Mouse (Mus musculus): Measurements from ENCODE around the gene Tspan5.

The Tspan5 gene

DNA sequence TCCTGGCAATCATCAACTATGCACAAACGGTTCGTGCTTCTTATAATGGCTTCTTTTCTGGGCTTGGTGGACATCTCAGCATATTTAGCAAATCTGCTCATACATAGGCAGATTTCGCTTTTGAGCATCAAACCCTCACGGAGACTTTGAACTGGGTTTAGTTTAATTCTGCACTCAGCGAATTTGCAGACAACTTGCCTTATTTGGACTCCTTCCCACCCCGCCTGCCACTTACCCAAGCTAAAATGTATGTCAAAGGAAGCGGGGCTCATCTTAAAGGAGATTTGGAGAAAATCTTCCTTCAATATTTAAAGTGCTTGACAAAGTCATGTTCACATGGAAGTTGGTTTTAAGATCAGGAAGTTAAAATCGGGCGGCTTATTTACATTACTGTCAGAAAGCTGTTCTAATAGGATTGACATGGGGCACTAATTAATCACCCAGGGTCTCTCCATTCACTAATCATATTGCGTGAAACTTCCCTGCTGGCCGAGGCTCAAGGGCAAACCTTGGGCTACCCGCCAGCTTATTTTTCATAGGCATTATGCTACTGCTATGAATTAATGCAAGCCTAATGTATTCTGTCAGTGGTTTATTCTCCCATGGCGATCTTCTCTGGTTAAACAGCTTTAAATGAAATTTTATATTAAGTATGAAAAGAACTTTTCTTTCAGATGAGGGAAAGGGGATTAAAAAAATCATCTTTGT is 111.1 kb downstream of the Tspan5 start:
- DNase-seq, result no peak

DNA sequence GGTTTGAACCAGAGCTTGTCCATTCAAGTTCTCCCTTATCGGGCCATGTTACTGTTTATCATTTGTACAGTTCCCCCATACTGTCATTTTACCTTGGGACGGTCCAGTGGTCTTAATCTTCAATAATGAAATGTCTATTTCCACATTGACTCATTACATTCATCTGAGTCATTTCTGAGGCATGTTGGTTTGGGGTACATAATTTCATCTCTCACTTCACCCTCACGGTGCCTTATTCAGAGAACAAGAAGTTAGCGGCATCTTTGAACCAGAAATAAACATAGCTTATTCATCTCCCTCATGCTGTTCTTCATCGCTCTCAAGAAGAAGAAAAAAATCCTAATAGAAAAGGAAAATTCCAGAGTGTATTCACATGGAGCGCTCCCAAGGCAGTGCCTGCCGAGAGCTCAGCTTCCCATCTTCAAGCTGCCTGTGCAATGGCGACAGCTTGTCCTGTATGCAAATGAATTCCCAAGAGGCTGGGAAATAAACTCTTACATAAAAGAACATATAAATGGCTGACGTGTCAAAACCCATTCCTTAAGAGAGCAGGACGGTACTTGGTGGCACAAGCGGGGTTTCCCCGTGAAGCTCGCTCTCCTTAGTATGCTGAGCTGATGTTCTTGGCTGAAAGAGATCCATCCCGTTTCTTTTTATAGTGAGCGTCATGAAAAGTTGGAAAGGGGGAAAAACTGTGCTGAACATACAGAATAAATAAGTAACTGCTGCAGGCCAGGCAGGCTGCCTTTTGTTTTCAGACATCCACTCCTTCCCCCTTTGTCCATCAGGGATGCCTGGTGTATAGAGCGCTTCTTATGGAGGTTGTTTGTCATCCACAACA is 112.2 kb downstream of the Tspan5 start:
- DNase-seq, result no peak

DNA sequence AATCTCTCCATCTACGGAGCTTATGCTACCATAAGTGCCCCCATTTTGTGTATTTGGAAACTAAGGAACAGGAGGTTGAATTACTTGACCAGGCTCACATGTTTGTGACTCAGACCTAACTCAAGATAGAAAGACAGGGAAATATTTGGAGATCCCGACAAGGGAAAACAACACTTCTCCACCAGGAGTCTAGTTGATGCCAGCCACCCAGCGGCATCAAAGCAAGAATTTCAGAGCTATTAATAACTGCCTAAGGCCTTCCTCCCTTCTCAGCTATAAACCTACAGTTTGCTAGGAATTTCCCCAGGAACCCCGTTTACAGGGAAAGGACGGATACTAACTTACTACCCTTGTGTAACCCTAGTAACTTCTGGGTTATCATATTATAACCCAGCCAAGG is 113.4 kb downstream of the Tspan5 start:
- DNase-seq, result no peak

DNA sequence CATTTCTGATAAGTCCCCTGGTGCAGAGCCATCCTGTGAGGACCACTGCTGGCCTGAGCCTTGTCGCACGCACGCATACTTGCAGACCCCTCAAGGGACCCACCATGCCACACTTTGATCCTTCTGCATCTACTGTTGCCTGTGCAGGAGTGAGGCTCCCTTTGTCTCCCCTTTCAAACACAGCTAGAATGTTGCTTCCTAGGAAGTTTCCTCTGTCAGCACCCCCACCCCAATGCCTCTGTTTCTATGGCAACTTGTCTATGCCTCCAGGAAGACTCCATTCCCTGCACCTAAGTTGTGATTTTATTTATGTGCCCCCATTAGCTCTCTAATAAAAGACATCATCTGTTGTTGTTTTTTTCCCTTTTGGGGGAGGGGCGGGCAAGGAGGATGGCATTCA is 115.0 kb downstream of the Tspan5 start:
- no peak for DNase-seq

DNA sequence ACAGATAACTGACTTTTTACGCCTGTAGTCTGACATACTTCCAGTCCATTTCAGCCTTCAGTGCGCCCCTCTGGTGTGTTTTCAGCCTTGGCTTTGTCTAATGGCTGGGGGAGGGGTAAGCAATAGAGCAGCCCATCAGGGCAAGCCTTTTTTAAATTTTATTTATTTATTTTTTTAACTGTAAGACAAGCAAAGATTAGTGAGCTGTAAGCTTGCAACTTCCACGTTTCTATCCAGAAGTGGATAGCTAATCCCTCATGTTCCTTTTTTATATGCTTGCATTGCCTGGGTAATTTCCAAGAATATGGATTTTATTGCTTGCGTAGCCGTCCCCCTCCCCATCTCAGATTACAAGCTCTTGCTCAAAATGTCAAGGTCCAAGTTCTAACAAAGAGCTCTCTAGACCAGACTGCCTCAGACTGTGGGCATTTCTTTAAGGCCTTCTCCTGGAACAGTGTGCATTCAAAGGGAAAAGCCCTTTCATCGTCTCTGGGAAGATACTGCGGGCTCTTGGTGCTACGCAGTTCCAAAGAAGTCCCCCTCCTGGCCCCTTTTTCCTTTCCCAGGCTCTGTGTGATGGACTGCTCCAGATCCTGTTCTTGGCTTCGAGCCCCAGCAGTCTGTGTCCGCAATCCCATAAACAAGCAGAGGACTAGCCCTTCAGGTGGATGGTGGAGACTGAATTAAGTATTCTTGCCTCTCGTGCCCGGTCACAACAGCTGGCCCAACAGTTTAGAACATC is 116.0 kb downstream of the Tspan5 start:
- DNase-seq, result no peak

DNA sequence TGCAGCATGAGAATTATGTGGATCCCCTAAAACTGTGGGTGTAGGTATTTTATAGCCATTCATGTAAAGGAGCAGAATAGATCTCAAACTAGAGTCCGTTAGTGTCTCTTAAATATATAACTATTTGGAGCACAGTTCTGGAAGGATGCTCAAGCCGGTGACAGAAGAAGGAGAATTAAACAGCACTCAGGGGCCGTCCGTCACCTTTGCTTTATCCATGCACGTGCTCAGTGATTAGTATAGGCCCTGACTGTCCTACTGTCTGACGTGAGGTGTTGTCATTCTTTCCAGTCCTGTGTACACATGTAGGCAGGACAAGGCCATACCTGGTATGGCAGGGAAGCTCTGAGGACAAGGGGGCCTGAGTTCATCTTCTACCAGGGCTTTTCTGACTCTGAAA is 116.7 kb downstream of the Tspan5 start:
- no peak for DNase-seq

DNA sequence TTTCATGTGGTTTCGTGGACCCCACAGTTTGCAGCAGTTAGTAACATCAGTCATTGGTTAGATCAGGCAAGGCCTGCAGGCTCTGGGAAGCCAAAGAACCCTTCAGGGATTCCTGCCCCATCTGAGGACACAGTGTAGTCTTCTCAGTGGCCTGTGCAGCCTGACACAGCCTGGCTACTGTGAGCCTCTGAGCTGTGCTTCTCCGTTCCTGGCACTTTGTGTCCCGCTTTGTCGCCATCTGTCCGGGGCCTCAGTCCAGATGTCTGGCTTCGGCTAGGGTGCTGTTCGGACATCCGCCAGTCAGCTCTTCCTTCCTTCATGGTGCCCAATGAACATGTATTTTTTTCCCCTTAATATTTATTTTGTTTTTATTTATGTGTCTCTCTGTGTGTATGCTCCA is 117.2 kb downstream of the Tspan5 start:
- no peak for DNase-seq

DNA sequence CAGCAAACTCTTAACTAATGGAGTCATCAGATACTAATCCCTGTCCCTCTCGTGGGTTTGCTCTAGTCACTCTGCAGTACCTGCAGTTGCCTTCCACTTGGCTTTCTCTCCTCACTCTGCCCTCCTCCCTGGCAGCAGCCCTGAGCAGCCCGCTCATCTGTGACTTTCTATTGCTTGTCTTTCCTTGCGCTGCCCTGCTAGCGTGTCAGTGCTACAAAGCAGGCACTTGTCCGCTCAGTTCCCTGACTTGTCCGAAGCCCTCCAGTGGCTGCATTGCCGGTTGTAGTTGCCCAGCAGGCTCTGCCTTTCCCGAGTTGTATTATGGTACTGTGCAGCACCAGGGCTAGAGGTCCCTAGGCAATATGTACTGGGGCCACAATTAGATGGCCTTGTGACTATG is 117.7 kb downstream of the Tspan5 start:
- DNase-seq, result peak; percentile 29

DNA sequence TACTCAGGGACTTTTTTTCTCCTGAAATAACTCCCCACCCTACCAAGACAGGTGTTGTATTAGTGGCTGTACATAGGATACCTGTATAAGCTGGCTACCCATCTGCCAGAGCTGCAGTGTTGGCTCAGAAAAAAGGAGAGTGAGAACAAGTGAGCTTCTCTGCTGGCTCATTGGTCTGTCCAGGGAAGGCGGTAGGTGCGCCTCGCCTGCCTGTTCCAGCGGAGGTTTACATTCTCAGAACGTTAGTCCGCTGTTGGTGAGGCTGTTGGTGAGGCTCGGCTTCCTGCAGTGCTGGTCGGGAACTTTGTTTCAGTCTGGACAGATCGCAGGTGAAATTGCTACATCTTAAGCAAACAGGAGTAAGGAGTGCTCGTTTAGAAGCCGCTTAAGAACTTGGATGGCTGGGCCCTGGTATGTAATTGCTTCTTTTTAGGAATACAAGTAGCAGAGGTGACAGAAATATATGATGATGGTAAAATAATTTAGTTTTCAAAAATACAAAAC is 118.3 kb downstream of the Tspan5 start:
- peak; percentile 21 for DNase-seq

DNA sequence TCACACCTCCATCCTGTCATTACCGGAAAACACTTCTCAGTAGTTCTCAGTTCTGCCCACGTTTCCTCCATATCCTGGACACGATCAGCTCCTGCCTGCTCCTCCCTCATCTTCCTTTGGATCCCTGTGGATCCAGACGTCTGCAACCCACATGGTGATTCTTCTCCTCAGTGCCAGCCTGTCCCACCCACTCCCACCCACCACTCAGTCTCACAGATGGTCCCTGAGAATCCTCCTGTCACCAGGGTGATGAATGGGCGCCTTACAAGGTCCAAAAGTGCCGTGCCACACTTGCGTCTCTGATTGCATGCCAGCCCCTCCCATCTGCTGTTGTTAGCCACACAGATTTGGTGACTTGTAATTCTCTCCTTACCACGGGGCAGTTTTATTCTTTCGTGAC is 119.0 kb downstream of the Tspan5 start:
- DNase-seq, result no peak

DNA sequence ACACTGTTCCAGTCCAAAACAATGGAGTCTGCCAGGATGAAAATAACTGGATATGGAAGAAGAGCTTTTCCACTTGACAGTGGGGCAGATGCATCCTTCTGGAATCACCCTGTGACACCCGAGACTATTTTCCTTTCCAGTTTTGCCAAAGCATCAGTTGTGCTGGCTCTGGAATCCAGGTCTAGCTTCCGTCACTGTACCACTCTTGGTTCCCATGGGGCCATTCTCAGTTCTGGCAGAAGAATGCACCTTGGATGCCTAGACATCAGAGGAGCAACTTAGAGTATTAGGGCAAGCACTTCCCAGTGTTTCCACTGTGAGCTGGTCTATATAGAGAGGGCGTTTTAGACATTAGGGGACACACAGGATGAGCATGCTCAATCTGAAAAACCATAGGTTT is 119.6 kb downstream of the Tspan5 start:
- no peak for DNase-seq

DNA sequence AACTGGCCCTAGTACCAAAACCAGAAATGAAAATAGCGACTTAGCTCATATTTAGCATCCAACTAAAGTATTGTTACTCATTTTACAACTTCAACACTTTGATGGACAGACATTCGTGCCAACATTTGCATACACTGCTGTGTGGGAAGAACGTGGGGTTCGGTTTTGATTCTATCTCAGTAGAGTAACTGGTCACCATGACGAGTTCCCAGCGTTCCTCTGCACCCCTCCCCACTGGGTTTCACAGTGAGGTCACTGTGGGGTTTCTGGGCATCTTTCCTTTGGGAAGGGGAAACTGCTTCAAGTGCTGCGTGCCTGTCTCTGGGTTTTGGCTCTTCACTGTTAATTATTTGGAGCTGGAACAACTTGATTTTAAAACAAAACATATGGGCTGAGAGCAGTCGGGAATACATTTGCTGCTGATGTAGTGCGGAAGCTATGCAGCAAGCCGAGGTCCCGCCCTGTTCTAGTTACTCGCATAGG is 122.2 kb downstream of the Tspan5 start:
- no peak for DNase-seq

DNA sequence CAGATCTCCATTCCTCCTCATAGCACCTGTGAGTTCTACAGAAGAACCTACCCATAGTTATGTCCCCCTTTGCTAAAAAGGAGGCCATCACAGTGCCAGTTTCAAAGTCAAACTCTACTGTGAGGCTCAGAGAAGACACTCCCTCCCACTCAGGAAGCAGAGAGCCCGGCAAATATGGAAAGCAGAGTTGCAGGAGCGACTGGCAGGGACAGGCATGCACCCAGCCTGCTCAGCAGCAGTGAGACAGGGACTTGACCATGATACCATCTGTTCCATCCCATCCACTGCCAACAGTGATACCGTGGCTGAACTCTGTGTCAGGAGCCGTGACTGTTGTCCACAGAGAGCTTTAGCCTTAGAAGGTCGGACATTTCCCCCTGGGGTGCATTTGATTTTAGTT is 123.3 kb downstream of the Tspan5 start:
- no peak for DNase-seq

DNA sequence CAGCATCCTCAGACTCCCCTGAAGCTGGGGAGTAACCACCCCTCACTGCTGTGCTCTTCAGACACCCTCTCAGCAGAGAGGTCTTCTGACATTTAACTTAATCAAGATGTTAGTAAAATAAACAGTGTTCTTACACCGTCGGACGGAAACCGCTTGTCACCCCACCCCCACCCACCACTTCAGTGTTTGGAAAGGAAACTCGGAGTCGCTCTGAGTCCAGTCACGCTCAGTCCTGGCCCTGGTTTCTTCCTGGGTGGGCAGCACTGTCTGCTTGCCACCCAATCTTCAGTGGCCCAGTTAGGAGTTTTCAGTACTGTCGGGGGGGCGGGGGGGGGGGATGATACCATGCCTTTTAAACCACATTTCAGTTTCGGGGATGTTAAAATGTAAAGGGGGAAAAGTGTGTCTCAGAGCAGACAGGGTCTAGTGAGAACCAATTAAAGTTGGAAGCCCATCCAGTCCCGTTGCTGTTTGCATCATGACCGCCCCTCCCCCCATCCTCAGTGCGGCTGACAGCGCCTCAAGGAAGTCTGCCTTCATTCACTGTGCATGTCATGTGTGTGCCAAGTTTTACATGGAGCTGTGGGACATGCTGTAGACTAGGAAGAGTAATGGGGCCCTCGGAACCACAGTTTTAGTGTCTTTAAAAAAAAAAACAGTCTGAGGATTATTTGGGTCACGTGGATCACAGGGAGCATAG is 125.3 kb downstream of the Tspan5 start:
- no peak for DNase-seq

DNA sequence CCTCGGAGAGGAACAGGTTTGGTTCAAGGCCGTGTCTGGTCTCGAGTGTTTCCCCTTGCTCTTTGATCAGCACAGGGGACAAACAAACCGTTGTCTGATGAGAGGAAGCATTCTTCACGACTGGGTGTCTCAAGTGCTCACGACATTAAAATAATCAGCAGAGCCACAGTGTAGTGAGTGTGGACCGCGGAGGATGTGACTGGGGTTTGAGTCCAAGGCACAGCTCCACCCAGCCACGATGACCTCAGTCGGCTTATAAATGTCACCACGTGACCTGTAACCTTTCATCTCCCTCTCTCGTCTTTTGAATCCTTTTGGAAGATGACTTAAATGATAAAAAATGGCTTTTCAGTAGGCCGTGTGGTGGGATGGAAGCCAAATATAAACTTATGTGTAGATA is 126.4 kb downstream of the Tspan5 start:
- no peak for DNase-seq

DNA sequence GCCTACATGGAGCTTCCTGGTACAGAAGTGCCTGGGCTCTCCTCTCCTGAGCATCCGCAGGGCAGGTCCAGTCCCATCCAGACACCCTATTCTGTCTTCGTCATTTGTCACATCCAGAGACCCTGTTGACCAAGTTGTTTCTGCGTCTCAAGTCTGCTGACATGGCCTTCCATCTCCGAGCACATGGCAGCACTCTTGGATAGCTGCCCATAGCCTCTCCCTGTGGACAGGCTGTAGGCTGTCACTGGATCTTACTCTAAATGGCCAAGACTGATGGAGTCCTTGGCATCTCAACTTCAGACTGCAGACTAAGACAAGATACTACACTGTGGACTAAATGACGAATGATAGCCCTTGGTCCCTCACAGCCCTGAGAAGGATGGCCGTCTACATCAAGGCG is 133.3 kb downstream of the Tspan5 start:
- no peak for DNase-seq

DNA sequence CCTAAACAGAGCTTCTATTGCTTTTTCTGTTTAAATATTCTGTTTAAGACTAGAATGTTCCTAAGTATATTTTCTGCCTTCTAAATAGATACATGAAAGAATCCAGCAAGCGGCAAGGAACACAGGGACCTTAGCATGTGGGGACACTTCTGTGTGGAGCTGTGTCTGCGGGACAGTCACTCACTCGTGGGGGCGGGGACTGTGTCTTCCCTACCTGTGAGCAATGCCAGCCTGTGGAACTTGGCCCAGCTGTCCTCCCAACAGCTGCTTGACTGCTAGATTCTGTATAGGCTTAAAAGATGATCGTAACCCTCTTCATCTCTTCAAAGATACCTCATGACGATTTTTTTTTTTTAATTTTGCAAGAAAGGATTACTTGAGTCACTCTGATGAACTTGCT is 133.9 kb downstream of the Tspan5 start:
- DNase-seq, result peak; percentile 69

DNA sequence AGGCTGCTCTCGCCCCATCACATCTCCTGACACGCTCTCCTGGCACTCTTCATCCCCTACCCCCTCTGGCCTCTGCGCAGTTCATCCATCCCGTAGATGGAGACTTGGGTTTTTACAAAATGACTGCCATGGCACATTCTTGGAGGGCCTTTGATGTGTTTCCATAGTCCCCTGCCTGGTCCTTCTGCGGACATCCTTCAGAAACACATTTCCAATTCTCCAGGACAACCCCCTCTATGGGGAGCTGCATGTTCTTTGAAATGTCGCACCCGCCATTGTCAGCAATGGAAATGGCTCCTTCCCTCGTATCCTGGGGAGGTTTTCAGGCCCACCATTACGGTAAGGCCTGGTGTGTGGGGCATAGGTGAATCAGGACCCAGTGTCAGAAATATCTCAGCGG is 134.4 kb downstream of the Tspan5 start:
- no peak for DNase-seq

DNA sequence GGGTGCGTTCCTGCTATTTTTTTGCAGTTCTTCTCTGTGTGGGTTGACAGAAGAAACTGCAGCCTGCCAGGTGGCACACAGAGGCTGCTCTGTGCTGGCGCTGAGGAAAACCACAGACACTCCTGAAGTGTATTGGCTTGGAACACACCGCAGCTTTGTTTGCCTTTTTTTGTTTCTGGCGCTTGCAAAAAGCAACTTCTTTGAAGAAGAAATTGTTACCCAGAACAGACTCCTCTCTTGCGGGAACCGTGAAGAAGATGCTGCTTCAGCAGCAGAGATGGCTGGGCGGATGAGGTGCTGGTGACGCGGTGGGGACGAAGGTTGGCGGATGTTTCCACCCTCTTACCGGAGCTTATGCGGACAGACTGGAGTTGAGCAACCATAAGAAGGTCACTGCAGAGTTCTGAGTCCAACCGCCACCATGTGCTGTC is 135.0 kb downstream of the Tspan5 start:
- DNase-seq, result peak; percentile 86

DNA sequence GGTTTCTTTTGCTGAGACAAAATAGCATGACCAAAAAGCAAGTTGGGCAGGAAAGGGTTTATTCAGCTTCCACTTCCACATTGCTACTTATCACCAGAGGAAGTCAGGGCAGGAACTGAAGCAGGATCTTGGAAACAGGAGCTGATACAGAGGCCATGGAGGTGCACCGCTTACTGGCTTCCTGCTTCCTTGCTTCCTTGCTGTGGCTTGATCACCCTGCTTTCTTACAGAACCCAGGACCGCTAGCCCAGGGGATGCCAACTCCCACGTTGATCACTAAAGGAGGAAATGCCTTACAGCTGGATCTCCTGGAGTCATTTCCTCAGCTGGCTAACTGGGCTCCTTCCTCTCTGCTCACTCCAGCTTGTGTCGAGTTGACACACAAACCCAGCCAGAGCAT is 135.7 kb downstream of the Tspan5 start:
- peak; percentile 34 for DNase-seq

DNA sequence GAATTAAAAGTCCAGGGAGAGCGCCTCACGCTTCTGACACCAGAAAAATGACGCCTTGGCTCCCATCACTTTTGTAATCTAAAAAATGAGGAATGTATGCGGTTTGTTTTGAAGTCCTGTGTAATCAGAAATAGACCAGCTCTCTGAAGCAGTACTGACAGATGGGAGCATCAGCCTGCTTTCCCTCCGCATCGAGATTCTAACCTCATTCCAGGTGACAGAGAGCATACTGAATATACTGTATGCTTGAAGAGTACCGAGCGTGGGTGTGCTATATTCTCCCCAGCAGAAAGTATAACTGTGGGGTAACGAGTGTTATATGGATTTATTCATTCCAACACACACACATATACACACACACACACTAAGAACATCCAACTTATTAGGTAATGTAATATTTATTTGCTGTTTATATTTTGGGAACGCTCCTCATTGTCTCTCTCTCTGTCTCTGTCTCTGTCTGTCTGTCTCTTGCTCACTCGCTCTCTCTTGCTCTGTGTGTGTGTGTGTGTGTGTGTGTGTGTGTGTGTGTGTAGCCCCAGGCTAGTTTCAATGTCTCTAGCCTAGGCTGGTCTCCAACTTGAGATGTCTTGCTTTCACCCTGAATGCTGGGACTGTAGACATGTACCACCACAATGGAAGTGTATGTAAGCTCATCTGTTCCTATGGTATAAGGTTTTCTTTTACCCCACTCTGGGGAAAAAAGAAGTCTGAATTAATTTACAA is 139.2 kb downstream of the Tspan5 start:
- no peak for DNase-seq

DNA sequence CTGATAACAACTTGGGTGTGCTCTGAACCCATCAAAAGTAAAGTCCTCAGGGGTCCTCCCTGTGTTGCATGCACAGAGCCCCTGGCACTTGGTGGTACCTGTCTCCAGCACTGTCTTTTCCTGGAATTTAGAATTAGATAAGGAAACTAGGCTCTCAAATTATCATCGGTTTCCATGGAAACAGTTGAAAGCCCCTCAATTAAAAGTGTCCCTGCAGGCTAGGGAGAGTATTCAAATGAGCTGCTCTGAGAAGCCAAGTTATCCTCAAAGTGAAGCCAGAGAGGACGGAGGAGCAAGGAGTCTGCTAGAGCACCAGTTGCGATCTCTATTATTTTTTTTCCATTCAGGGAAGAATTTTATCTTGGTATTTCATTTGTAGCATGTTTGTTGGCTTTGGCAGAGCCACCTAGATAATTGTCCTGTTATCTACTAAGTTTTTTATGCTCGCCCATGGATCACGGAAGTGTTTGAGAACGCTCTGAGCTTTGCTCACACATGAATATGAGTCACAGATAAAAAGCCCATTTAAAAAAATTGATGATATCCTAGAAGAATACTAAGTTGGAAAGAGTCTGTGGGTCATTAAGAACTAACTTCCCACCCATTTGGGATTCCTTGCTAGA is 139.8 kb downstream of the Tspan5 start:
- no peak for DNase-seq
